Mouse (Mus musculus) intestine, embryonic 14.5 days (tissue): ENCODE measurements at regions not wholly inside any gene's neighbourhood (a gene's known extent, or its start where the extent isn't known, plus 50 kb on each side); places are given as distances from the start of the nearest gene placed in this dataset.
"Not testable (repeated sequence)": the region's sequence is repeated elsewhere in the genome, so short reads cannot be mapped to it uniquely, and the experiment has no call there.

Experiments used
- ATAC-seq: fragments of 200-750 bp; cut with Nextera tagmentation; replicated peaks from 2 replicates; pipeline ENCODE4 v1.8.0; 2017; ENCODE audit warnings: low read depth, moderate number of reproducible peaks, moderate TSS enrichment, moderate library complexity; ENCODE audit not compliant: low FRiP score, low TSS enrichment
- DNase-seq: peaks from one replicate; pipeline ENCODE4 v3.0.0-alpha.2; 2018; ENCODE audit warnings: low spot score
- H3K27ac ChIP-seq: fragments of 300-500 bp; sonication (generic); 2 replicates; pipeline ENCODE4 v1.5.1; 2014; ENCODE audit warnings: low read depth, mild to moderate bottlenecking, control low read depth
- H3K27me3 ChIP-seq: fragments of 300-500 bp; sonication (generic); replicated peaks from 2 replicates; pipeline ENCODE4 v1.6.1; 2014; ENCODE audit warnings: low read length, control low read depth; ENCODE audit not compliant: control insufficient read depth, insufficient read depth
- H3K36me3 ChIP-seq: fragments of 300-500 bp; sonication (generic); 2 replicates; pipeline ENCODE4 v1.6.1; 2014; ENCODE audit warnings: low read length, control low read depth; ENCODE audit not compliant: control insufficient read depth, insufficient read depth
- H3K4me1 ChIP-seq: fragments of 300-500 bp; sonication (generic); replicated peaks from 2 replicates; pipeline ENCODE4 v1.6.1; 2014; ENCODE audit warnings: low read length, control low read depth, mixed read lengths; ENCODE audit not compliant: control insufficient read depth, insufficient read depth
- H3K4me2 ChIP-seq: fragments of 300-500 bp; sonication (generic); 2 replicates; pipeline ENCODE4 v1.6.1; 2014; ENCODE audit warnings: low read length
- H3K4me3 ChIP-seq: fragments of 300-500 bp; sonication (generic); 2 replicates; pipeline ENCODE4 v1.5.1; 2014; ENCODE audit warnings: low read depth, low read length, control low read depth, mixed read lengths
- H3K9ac ChIP-seq: fragments of 300-500 bp; sonication (generic); 2 replicates; pipeline ENCODE4 v1.6.1; 2014; ENCODE audit warnings: mild to moderate bottlenecking, low read length
- H3K9me3 ChIP-seq: fragments of 300-500 bp; sonication (generic); 2 replicates; pipeline ENCODE4 v1.6.1; 2016; ENCODE audit warnings: low read length, control low read depth; ENCODE audit not compliant: control insufficient read depth
- WGBS: fragments of 180-500 bp; shearing (Covaris S2); extraction: QIAGEN DNeasy Blood & Tissue Kit; methylation state at CpG from one replicate; pipeline ENCODE4 v1.1.7; 2014; 5-methylcytosine and 5-hydroxymethylcytosine counted together

- no peaks in the 10 kb centered on the region for H3K9me3 ChIP-seq
- H3K27me3 ChIP-seq, result no peaks in the 10 kb centered on the region
- no peak overlapping the region for H3K4me2 ChIP-seq
- DNase-seq, result no peak
- no peak overlapping the region for H3K9ac ChIP-seq
- H3K4me1 ChIP-seq, result no peaks in the 10 kb centered on the region
- H3K27ac ChIP-seq, result no peak overlapping the region
- no peak overlapping the region for H3K4me3 ChIP-seq
- 89% methylated on average over 6 of the region's 6 CpGs for WGBS
- ATAC-seq, result no peak
- H3K36me3 ChIP-seq, result no peaks in the 10 kb centered on the region
Observed at GRCm38 (mm10) chr16:29918396-29918795, 145.8 kb upstream of the Hes1 start.

- Histone ChIP-seq H3K36me3 (no peaks in the 10 kb centered on the region), H3K4me3 (no peak overlapping the region), H3K9me3 (peaks cover 4% of the 10 kb centered on the region; the same call in 1 of the 2 replicates), H3K4me1 (no peaks in the 10 kb centered on the region), H3K4me2 (no peak overlapping the region), H3K27me3 (no peaks in the 10 kb centered on the region), H3K27ac (no peak overlapping the region), H3K9ac (no peak overlapping the region)
- DNase-seq, result no peak
- 69% methylated on average over 5 of the region's 5 CpGs for WGBS
- no peak for ATAC-seq
Observed at GRCm38 (mm10) chr16:29920940-29921339, 143.2 kb upstream of the Hes1 start.

GRCm38 (mm10) chr16:29921385-29921784 is 142.8 kb upstream of the Hes1 start:
- no peak overlapping the region for H3K4me3 ChIP-seq
- WGBS, result 41% methylated on average over 3 of the region's 3 CpGs
- no peak for DNase-seq
- H3K27me3 ChIP-seq, result no peaks in the 10 kb centered on the region
- H3K4me1 ChIP-seq, result no peaks in the 10 kb centered on the region
- no peak for ATAC-seq
- no peak overlapping the region for H3K27ac ChIP-seq
- H3K9ac ChIP-seq, result no peak overlapping the region
- H3K36me3 ChIP-seq, result no peaks in the 10 kb centered on the region
- peaks cover 4% of the 10 kb centered on the region; the same call in 1 of the 2 replicates for H3K9me3 ChIP-seq
- no peak overlapping the region for H3K4me2 ChIP-seq

GRCm38 (mm10) chr16:29927276-29927675 is 136.9 kb upstream of the Hes1 start:
- not testable (repeated sequence) for H3K9ac ChIP-seq, H3K9me3 ChIP-seq, H3K36me3 ChIP-seq, H3K4me3 ChIP-seq, H3K4me2 ChIP-seq, ATAC-seq, H3K27me3 ChIP-seq, DNase-seq, H3K27ac ChIP-seq, H3K4me1 ChIP-seq
- 87% methylated on average over 11 of the region's 11 CpGs for WGBS

- H3K36me3 ChIP-seq, result no peaks in the 10 kb centered on the region
- H3K4me2 ChIP-seq, result no peak overlapping the region
- no peak overlapping the region for H3K27ac ChIP-seq
- H3K4me1 ChIP-seq, result no peaks in the 10 kb centered on the region; the same call in 1 of the 2 replicates
- ATAC-seq (no peak), DNase-seq (no peak)
- H3K27me3 ChIP-seq, result no peaks in the 10 kb centered on the region
- no peak overlapping the region for H3K4me3 ChIP-seq
- no peak overlapping the region for H3K9ac ChIP-seq
- 96% methylated on average over 4 of the region's 4 CpGs for WGBS
- H3K9me3 ChIP-seq, result peaks cover 4% of the 10 kb centered on the region; the same call in 1 of the 2 replicates
Observed at GRCm38 (mm10) chr16:29928291-29928690, 135.9 kb upstream of the Hes1 start.

GRCm38 (mm10) chr16:29931746-29932351 is 132.3 kb upstream of the Hes1 start:
- H3K4me1 ChIP-seq, result no peaks in the 10 kb centered on the region; the same call in 1 of the 2 replicates
- 68% methylated on average over 10 of the region's 10 CpGs for WGBS
- no peak overlapping the region for H3K4me2 ChIP-seq
- H3K9ac ChIP-seq, result no peak overlapping the region
- no peaks in the 10 kb centered on the region for H3K36me3 ChIP-seq
- H3K27ac ChIP-seq, result no peak overlapping the region
- no peak overlapping the region for H3K4me3 ChIP-seq
- ATAC-seq (no peak), DNase-seq (no peak)
- no peaks in the 10 kb centered on the region for H3K27me3 ChIP-seq
- no peaks in the 10 kb centered on the region for H3K9me3 ChIP-seq

GRCm38 (mm10) chr16:29934649-29935048 is 129.5 kb upstream of the Hes1 start:
- Histone ChIP-seq H3K4me1 (no peaks in the 10 kb centered on the region; the same call in 1 of the 2 replicates), H3K9ac (no peak overlapping the region), H3K27me3 (no peaks in the 10 kb centered on the region), H3K9me3 (no peaks in the 10 kb centered on the region), H3K27ac (no peak overlapping the region), H3K4me2 (no peak overlapping the region), H3K4me3 (no peak overlapping the region), H3K36me3 (no peaks in the 10 kb centered on the region)
- ATAC-seq (no peak), DNase-seq (no peak)
- 59% methylated on average over 1 of the region's 1 CpGs for WGBS

- H3K4me3 ChIP-seq, result no peak overlapping the region
- no peaks in the 10 kb centered on the region for H3K36me3 ChIP-seq
- H3K27me3 ChIP-seq, result no peaks in the 10 kb centered on the region
- no peaks in the 10 kb centered on the region for H3K4me1 ChIP-seq
- 91% methylated on average over 9 of the region's 9 CpGs for WGBS
- ATAC-seq, result no peak
- H3K27ac ChIP-seq, result no peak overlapping the region
- no peak for DNase-seq
- H3K9ac ChIP-seq, result no peak overlapping the region
- no peak overlapping the region for H3K4me2 ChIP-seq
- no peaks in the 10 kb centered on the region for H3K9me3 ChIP-seq
Observed at GRCm38 (mm10) chr16:29938700-29939099, 125.5 kb upstream of the Hes1 start.

GRCm38 (mm10) chr16:29939331-29939850 is 124.8 kb upstream of the Hes1 start:
- no peaks in the 10 kb centered on the region for H3K36me3 ChIP-seq
- ATAC-seq, result no peak
- peaks cover 6% of the 10 kb centered on the region; the same call in 1 of the 2 replicates for H3K4me1 ChIP-seq
- H3K4me2 ChIP-seq, result no peak overlapping the region
- no peak overlapping the region for H3K9ac ChIP-seq
- H3K4me3 ChIP-seq, result no peak overlapping the region
- H3K27me3 ChIP-seq, result no peaks in the 10 kb centered on the region
- H3K27ac ChIP-seq, result no peak overlapping the region
- DNase-seq, result no peak
- 87% methylated on average over 8 of the region's 8 CpGs for WGBS
- H3K9me3 ChIP-seq, result no peaks in the 10 kb centered on the region
